Mouse (Mus musculus): Measurements from ENCODE around the gene Gm732.

GRCm38 (mm10) chrX:107948365-107948764 is at the start of gene Gm732:
- no peak for TF ChIP-seq CTCF (IDR thresholded peaks at IDR 0.05; ENCODE audit: borderline replicate concordance, insufficient read depth, low read length)
- no peak for TF ChIP-seq POLR2A (IDR thresholded peaks at IDR 0.05; ENCODE audit: low read depth, low read length)

Measured in embryonic fibroblast, embryonic 13.5 days (primary cell).